Mouse (Mus musculus) embryo, embryonic 10 days (tissue): ENCODE data around the gene Prkar2b.

Experiments used
- DNase-seq: peaks from one replicate; pipeline ENCODE4 v3.0.0-alpha.2; 2015; ENCODE audit warnings: low spot score

Gene Prkar2b

GRCm38 (mm10) chr12:32009267-32009984 lies 51.7 kb downstream of the Prkar2b start:
- DNase-seq, result peak; percentile 10

- no peak for DNase-seq
Measured at GRCm38 (mm10) chr12:32008728-32009127, 52.4 kb downstream of the Prkar2b start.

GRCm38 (mm10) chr12:32007646-32008045 lies 53.5 kb downstream of the Prkar2b start:
- no peak for DNase-seq

- no peak for DNase-seq
Measured at GRCm38 (mm10) chr12:32007040-32007439, 54.1 kb downstream of the Prkar2b start.

GRCm38 (mm10) chr12:32006391-32006929 lies 54.6 kb downstream of the Prkar2b start:
- DNase-seq, result no peak

- no peak for DNase-seq
Measured at GRCm38 (mm10) chr12:32000464-32000863, 60.6 kb downstream of the Prkar2b start.

GRCm38 (mm10) chr12:31998706-31999105 lies 62.4 kb downstream of the Prkar2b start:
- DNase-seq, result no peak

GRCm38 (mm10) chr12:31997328-31997878 lies 63.7 kb downstream of the Prkar2b start:
- no peak for DNase-seq

- no peak for DNase-seq
Measured at GRCm38 (mm10) chr12:31996877-31997276, 64.2 kb downstream of the Prkar2b start.

- no peak for DNase-seq
Measured at GRCm38 (mm10) chr12:31990575-31990974, 70.5 kb downstream of the Prkar2b start.

- DNase-seq, result no peak
Measured at GRCm38 (mm10) chr12:31989726-31990125, 71.4 kb downstream of the Prkar2b start.

GRCm38 (mm10) chr12:31986463-31986862 lies 74.6 kb downstream of the Prkar2b start:
- no peak for DNase-seq

GRCm38 (mm10) chr12:31985738-31986137 lies 75.4 kb downstream of the Prkar2b start:
- no peak for DNase-seq

GRCm38 (mm10) chr12:31984664-31985063 lies 76.4 kb downstream of the Prkar2b start:
- DNase-seq, result no peak

GRCm38 (mm10) chr12:31984206-31984605 lies 76.9 kb downstream of the Prkar2b start:
- DNase-seq, result no peak

GRCm38 (mm10) chr12:31983769-31984168 lies 77.3 kb downstream of the Prkar2b start:
- no peak for DNase-seq

- DNase-seq, result no peak
Measured at GRCm38 (mm10) chr12:31983238-31983637, 77.9 kb downstream of the Prkar2b start.

GRCm38 (mm10) chr12:31977613-31978195 lies 83.4 kb downstream of the Prkar2b start:
- DNase-seq, result no peak

- peak; percentile 28 for DNase-seq
Measured at GRCm38 (mm10) chr12:31976544-31976943, 84.6 kb downstream of the Prkar2b start.

- DNase-seq, result peak; percentile 27
Measured at GRCm38 (mm10) chr12:31973473-31974172, 87.5 kb downstream of the Prkar2b start.

GRCm38 (mm10) chr12:31971547-31971946 lies 89.5 kb downstream of the Prkar2b start:
- DNase-seq, result no peak

- no peak for DNase-seq
Measured at GRCm38 (mm10) chr12:31969111-31969510, 92.0 kb downstream of the Prkar2b start.

- DNase-seq, result peak; percentile 40
Measured at GRCm38 (mm10) chr12:31967536-31967935, 93.6 kb downstream of the Prkar2b start.
